Mouse (Mus musculus): ENCODE results near the gene Zfp81.
A peak's percentile ranks its signal among the peaks of the same experiment; 100 is the strongest.
"Not testable (repeated sequence)": the region's sequence is repeated elsewhere in the genome, so short reads cannot be mapped to it uniquely, and the experiment has no call there.

Gene Zfp81

GRCm38 (mm10) chr17:33358411-33359384 is at the start of gene Zfp81:
Zfp81 (minus strand) TSS chr17:33358878.
- peak; percentile 95 for DNase-seq

DNA sequence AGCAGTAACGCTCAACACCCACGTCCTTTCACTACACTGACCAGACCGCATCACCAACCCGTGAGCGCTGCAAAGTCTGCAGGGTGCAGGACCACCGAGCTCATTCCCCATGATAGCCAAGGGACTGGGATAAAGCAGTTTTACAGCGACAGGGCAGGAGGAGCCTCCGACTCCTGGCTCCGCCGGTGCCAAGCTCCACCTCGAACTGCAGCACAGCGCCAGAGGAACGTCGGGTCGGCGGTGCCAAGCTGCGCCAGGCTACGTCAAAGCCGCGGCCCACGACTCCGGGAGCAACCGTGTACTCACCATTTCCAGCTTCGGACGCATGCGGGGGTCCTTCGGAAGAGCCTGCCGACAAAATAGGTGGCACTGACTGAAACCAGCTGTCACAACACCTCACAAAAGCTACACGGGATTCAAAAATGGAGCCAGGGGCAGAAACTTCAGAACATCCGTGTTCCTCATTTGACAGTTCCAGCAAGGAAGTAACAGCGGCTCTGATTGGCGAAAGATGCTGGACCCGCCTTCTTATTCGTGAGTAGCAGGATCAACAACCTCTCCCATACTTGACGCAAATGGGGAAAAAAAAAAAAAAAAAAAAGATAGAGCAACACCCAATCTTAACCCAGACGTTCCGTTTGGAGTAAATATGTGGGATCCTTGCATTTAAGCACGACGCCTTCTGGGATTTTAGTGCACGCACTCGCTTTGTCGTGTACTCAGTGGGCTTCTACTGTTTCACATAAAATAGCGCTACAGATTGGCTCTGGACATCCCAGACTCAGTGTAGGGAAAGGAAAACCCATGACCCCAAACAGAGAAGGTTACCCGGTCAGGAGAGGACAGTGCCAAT is 35.7 kb upstream of the Zfp81 start, which contains the start of gene Zfp101:
Gene Zfp101, minus strand, starts transcription at position 460 of the 853 bp plus-strand sequence.
- peak; percentile 98 for DNase-seq

DNA sequence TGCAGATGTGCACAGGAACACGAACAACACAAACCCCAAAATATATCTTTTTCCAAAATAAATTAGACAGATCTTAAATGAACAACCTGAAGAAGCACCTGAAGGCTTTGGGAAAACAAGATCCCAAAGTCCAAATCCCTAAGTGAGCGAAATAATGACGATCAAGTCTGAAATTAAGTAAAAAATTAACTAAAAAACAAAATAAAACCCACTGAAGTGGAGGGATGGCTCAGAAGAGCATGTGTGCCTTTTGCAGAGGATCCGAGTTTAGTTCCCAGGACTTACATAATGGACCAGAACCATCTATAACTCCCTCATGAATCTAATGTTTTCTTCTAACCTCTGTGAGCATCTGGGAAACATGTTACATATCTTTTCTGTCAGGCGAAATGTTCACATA is 33.6 kb upstream of the Zfp81 start:
- DNase-seq: no peak

DNA sequence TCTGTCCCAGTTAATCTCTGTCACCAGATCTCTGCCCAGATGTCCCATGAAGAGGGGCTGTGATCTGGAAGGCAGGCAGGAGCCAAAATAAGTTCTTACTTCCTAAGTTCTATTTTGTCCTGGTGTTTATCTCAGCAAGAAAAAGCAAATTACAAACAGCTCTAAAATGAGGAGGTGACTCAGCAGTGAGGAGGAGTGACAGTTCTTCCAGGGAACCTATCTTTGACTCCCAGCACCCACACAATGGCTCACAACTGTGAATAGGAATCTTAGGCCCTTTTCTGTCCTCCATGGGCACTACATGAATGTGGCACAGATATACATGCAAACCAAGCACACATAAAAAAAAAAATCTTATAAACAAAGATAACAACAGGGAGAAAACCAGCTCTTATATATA is 27.0 kb upstream of the Zfp81 start:
- no peak for DNase-seq

GRCm38 (mm10) chr17:33372795-33373194 is 14.1 kb upstream of the Zfp81 start:
- DNase-seq: no peak

- no peak for DNase-seq
Observed at GRCm38 (mm10) chr17:33352981-33353380, 5.7 kb downstream of the Zfp81 start.

- not testable (repeated sequence) for DNase-seq
Observed at GRCm38 (mm10) chr17:33289876-33290149, 68.9 kb downstream of the Zfp81 start.

DNA sequence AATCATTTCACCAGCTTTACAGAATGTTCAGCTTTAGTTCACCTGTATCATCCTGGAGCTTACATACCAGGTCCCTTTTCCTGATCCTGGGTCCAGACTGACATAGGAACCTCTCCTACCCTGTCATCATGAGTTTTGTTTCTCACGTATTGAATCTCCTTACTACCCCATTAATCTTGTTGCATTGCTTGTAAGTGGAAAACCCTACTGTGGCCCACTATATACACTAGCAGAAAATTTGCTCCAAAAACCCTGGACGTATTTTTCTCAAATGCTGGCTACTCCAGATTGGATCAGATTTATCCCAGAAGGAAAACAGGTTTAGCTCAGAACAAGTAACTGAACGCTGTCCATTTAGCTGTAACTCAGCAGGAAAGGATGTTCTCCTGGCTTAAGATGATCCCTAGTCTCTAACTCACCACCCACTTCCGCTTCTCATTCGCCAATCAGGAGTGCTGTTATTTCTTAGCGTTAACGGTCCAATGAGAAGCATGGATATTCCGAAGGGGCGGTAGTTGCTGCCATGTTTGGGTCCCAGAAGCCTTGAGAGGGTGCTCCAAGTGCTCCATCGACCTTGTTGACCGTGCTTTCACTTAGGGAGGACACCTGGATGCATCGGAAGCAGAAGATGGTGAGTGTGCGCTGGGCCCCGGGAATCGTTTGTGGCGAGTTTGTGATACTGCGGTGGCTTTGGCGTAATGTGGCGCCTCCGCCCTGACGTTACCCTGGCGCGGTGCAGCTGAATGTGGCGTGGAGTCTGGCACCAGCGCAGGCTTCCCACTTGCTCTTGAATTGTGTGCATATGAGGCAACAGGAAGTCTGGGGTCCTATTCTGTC is 69.4 kb downstream of the Zfp81 start, which contains the start of gene Zfp955b:
Gene Zfp955b, plus strand, starts transcription at position 506 of the 837 bp plus-strand sequence.
- not testable (repeated sequence) for DNase-seq

All from retina, postnatal 1 day (tissue).